ENCODE assay signal across 10 mouse cellular contexts in the genomic region with DNA sequence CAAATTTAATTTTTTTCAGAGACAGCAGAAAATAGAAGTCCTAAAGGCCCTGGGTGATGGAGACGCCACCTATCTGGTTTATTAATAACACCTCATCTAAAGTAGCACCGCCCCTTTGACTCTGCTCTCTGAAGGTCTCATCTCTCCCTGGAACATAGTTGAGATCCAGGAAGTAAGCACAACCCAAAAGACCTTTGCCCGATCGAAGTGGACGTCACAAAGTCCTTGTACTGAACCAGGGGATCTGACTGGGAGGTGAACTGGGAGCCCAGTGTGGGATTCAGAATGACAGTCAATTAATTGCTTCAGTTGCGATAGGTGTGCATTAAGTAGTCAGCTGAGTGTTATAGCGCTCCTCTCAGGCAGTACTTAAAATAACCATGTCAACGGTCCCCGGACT. TPM values are rescaled to one million over a fixed set of nuclear protein-coding genes. Genes with fewer than 3 reads are reported as not detected.
DNase-seq lines count a peak whose midpoint lies in the region; ATAC-seq lines count a peak whose summit lies in the region.
"Had no signal": no experiment of that assay in that cellular context is flagged by ENCODE, and none has a peak within 500 bp of the region (broad histone marks: within the 10 kb centered on the region; RNA-seq: fewer than 3 reads in every experiment).

No protein-coding gene starts in this region.

- no peak overlapping the region for H3K4me2 ChIP-seq in forebrain, embryonic 16.5 days (ENCODE audit: low read length)
- H3K4me2 ChIP-seq in midbrain, embryonic 16.5 days (ENCODE audit: low read length), result no peak overlapping the region
- peak overlapping the region; percentile 85 for H3K4me2 ChIP-seq in limb, embryonic 12.5 days
- peak overlapping the region; percentile 52 for H3K4me2 ChIP-seq in stomach, embryonic 14.5 days (replicated peaks; ENCODE audit: low read depth, low read length)

- no peak overlapping the region for H3K27ac ChIP-seq in forebrain, embryonic 10.5 days
- H3K27ac ChIP-seq in forebrain, embryonic 16.5 days (ENCODE audit: low read length), result no peak overlapping the region
- H3K27ac ChIP-seq in midbrain, embryonic 10.5 days (replicated peaks), result no peak overlapping the region
- H3K27ac ChIP-seq in midbrain, embryonic 16.5 days (ENCODE audit: low read length), result no peak overlapping the region
- H3K27ac ChIP-seq in limb, embryonic 12.5 days, result no peak overlapping the region
- H3K27ac ChIP-seq in stomach, embryonic 14.5 days (ENCODE audit: low read length), result no peak overlapping the region

- no peak for DNase-seq in forebrain, embryonic 10.5 days (ENCODE audit: extremely low spot score, low spot score)
- DNase-seq in midbrain, embryonic 10.5 days (ENCODE audit: low spot score), result no peak
- no peak for DNase-seq in thymus, postnatal 14 days
- DNase-seq: cerebellum, adult 11-12 months; gastrocnemius, postnatal 36 days had no signal

- H3K4me3 ChIP-seq in forebrain, embryonic 10.5 days, result peak overlapping the region; percentile 97; the same call in 1 of the 2 replicates
- H3K4me3 ChIP-seq in forebrain, embryonic 16.5 days (replicated peaks; ENCODE audit: low read length), result no peak overlapping the region
- peak overlapping the region; percentile 96 for H3K4me3 ChIP-seq in midbrain, embryonic 10.5 days
- H3K4me3 ChIP-seq in midbrain, embryonic 16.5 days (ENCODE audit: low read depth, low read length), result no peak overlapping the region
- peak overlapping the region; percentile 90 for H3K4me3 ChIP-seq in limb, embryonic 12.5 days (replicated peaks)
- peak overlapping the region; percentile 99 for H3K4me3 ChIP-seq in stomach, embryonic 14.5 days (ENCODE audit: low read depth, low read length)

- H3K36me3 ChIP-seq in forebrain, embryonic 10.5 days (replicated peaks), result peaks cover 47% of the 10 kb centered on the region
- peaks cover 4% of the 10 kb centered on the region; the same call in 1 of the 2 replicates for H3K36me3 ChIP-seq in forebrain, embryonic 16.5 days (ENCODE audit: control insufficient read depth, insufficient read depth)
- H3K36me3 ChIP-seq in midbrain, embryonic 10.5 days, result peaks cover 47% of the 10 kb centered on the region
- H3K36me3 ChIP-seq in midbrain, embryonic 16.5 days (ENCODE audit: control insufficient read depth, insufficient read depth, low read length), result no peaks in the 10 kb centered on the region
- H3K36me3 ChIP-seq in limb, embryonic 12.5 days, result peaks cover 40% of the 10 kb centered on the region
- H3K36me3 ChIP-seq in stomach, embryonic 14.5 days (ENCODE audit: control insufficient read depth, insufficient read depth, low read length), result peaks cover 21% of the 10 kb centered on the region; the same call in 1 of the 2 replicates

- peaks cover 37% of the 10 kb centered on the region for H3K4me1 ChIP-seq in forebrain, embryonic 10.5 days
- H3K4me1 ChIP-seq in forebrain, embryonic 16.5 days (replicated peaks; ENCODE audit: control insufficient read depth, insufficient read depth, low read length), result peaks cover 16% of the 10 kb centered on the region
- peaks cover 29% of the 10 kb centered on the region for H3K4me1 ChIP-seq in midbrain, embryonic 10.5 days
- H3K4me1 ChIP-seq in midbrain, embryonic 16.5 days (ENCODE audit: control insufficient read depth, insufficient read depth, low read length), result peaks cover 19% of the 10 kb centered on the region
- peaks cover 22% of the 10 kb centered on the region for H3K4me1 ChIP-seq in limb, embryonic 12.5 days (replicated peaks)
- H3K4me1 ChIP-seq in stomach, embryonic 14.5 days (ENCODE audit: control insufficient read depth, insufficient read depth, low read length), result peaks cover 15% of the 10 kb centered on the region; the same call in 1 of the 2 replicates

- H3K9me3 ChIP-seq in forebrain, embryonic 10.5 days, result no peaks in the 10 kb centered on the region
- H3K9me3 ChIP-seq in forebrain, embryonic 16.5 days (ENCODE audit: control insufficient read depth, low read length), result no peaks in the 10 kb centered on the region
- no peaks in the 10 kb centered on the region for H3K9me3 ChIP-seq in midbrain, embryonic 10.5 days (replicated peaks)
- H3K9me3 ChIP-seq in midbrain, embryonic 16.5 days (replicated peaks; ENCODE audit: control insufficient read depth, low read length, poor library complexity, severe bottlenecking), result no peaks in the 10 kb centered on the region
- H3K9me3 ChIP-seq in limb, embryonic 12.5 days, result no peaks in the 10 kb centered on the region
- H3K9me3 ChIP-seq in stomach, embryonic 14.5 days (ENCODE audit: control insufficient read depth, low read depth, low read length), result no peaks in the 10 kb centered on the region

- no peak for ATAC-seq in forebrain, embryonic 16.5 days
- no peak for ATAC-seq in midbrain, embryonic 16.5 days
- no peak for ATAC-seq in limb, embryonic 12.5 days (ENCODE audit: insufficient number of reproducible peaks, insufficient read depth, low FRiP score, low TSS enrichment, low read depth)
- no peak for ATAC-seq in stomach, embryonic 14.5 days (ENCODE audit: insufficient number of reproducible peaks, insufficient read depth, low FRiP score, low read depth)
- no peak for ATAC-seq in megakaryocyte progenitor cell, adult 5-6 weeks (replicated peaks; ENCODE audit: poor library complexity)

- no peaks in the 10 kb centered on the region for H3K27me3 ChIP-seq in forebrain, embryonic 10.5 days (ENCODE audit: poor library complexity, severe bottlenecking)
- H3K27me3 ChIP-seq in forebrain, embryonic 16.5 days (replicated peaks; ENCODE audit: control insufficient read depth, insufficient read depth, low read length), result no peaks in the 10 kb centered on the region
- H3K27me3 ChIP-seq in midbrain, embryonic 10.5 days (ENCODE audit: low read depth, poor library complexity, severe bottlenecking), result no peaks in the 10 kb centered on the region
- H3K27me3 ChIP-seq in midbrain, embryonic 16.5 days (ENCODE audit: control insufficient read depth, insufficient read depth, low read depth, low read length), result no peaks in the 10 kb centered on the region
- no peaks in the 10 kb centered on the region for H3K27me3 ChIP-seq in limb, embryonic 12.5 days
- H3K27me3 ChIP-seq in stomach, embryonic 14.5 days (ENCODE audit: control insufficient read depth, insufficient read depth, low read length), result no peaks in the 10 kb centered on the region

- H3K9ac ChIP-seq in forebrain, embryonic 16.5 days (replicated peaks; ENCODE audit: low read depth, low read length), result no peak overlapping the region
- H3K9ac ChIP-seq in midbrain, embryonic 16.5 days (ENCODE audit: low read depth, low read length), result no peak overlapping the region
- no peak overlapping the region for H3K9ac ChIP-seq in limb, embryonic 12.5 days (replicated peaks)
- H3K9ac ChIP-seq in stomach, embryonic 14.5 days (replicated peaks; ENCODE audit: low read depth, low read length), result no peak overlapping the region

- WGBS in forebrain, embryonic 10.5 days, result 90% methylated on average over 9 of the region's 9 CpGs
- 86% methylated on average over 9 of the region's 9 CpGs for WGBS in forebrain, embryonic 16.5 days
- 91% methylated on average over 9 of the region's 9 CpGs for WGBS in midbrain, embryonic 10.5 days
- 89% methylated on average over 9 of the region's 9 CpGs for WGBS in midbrain, embryonic 16.5 days
- 89% methylated on average over 9 of the region's 9 CpGs for whole genome bisulfite sequencing in limb, embryonic 12.5 days
- WGBS in stomach, embryonic 14.5 days, result 85% methylated on average over 9 of the region's 9 CpGs

RNA-seq across cellular contexts. Expression of a gene that starts 1.6 kb away (rescaled TPM):
- polyA plus RNA-seq in forebrain, embryonic 10.5 days (2016; fragmentation: Nextera tagmentation; extraction: Ambion mirVana), result 200 and 201 TPM in 2 replicates
- polyA plus RNA-seq in forebrain, embryonic 16.5 days (2015; fragmentation: Nextera tagmentation; extraction: Ambion mirVana), result 124 and 142 TPM in 2 replicates
- 191 and 203 TPM in 2 replicates for polyA plus RNA-seq in midbrain, embryonic 10.5 days (2016; fragmentation: Nextera tagmentation; extraction: Ambion mirVana)
- polyA plus RNA-seq in midbrain, embryonic 16.5 days (2015; fragmentation: Nextera tagmentation; extraction: Ambion mirVana), result 123 and 133 TPM in 2 replicates
- polyA plus RNA-seq in limb, embryonic 12.5 days (2016; fragmentation: Nextera tagmentation; extraction: Ambion mirVana), result 288 and 297 TPM in 2 replicates
- polyA plus RNA-seq in stomach, embryonic 14.5 days (2014; fragmentation: Nextera tagmentation; extraction: Ambion mirVana), result 387 and 412 TPM in 2 replicates
- total RNA-seq in megakaryocyte progenitor cell, adult 5-6 weeks (2015), result 98.7 and 103 TPM in 2 replicates
- total RNA-seq in megakaryocyte progenitor cell, adult 5-6 weeks (2017), result 150 and 171 TPM in 2 replicates

RNA-seq across cellular contexts. Expression of a gene that starts 48.1 kb away (rescaled TPM):
- 0.19 and 0.37 TPM in 2 replicates for polyA plus RNA-seq in forebrain, embryonic 10.5 days (2016; fragmentation: Nextera tagmentation; extraction: Ambion mirVana)
- polyA plus RNA-seq in forebrain, embryonic 16.5 days (2015; fragmentation: Nextera tagmentation; extraction: Ambion mirVana), result 0.36 and 1.0 TPM in 2 replicates
- polyA plus RNA-seq in midbrain, embryonic 10.5 days (2016; fragmentation: Nextera tagmentation; extraction: Ambion mirVana), result 0.05 and 0.14 TPM in 2 replicates
- 0.80 and 0.87 TPM in 2 replicates for polyA plus RNA-seq in midbrain, embryonic 16.5 days (2015; fragmentation: Nextera tagmentation; extraction: Ambion mirVana)
- polyA plus RNA-seq in limb, embryonic 12.5 days (2016; fragmentation: Nextera tagmentation; extraction: Ambion mirVana), result 0.64 and 0.65 TPM in 2 replicates
- polyA plus RNA-seq in stomach, embryonic 14.5 days (2014; fragmentation: Nextera tagmentation; extraction: Ambion mirVana), result 1.3 and 2.0 TPM in 2 replicates
- not detected in 2 replicates for total RNA-seq in megakaryocyte progenitor cell, adult 5-6 weeks (2015)
- total RNA-seq in megakaryocyte progenitor cell, adult 5-6 weeks (2017), result not detected in 2 replicates
- total RNA-seq: gastrocnemius, postnatal 36 days had no signal

RNA-seq across cellular contexts. Expression of a gene that starts 59.2 kb away (rescaled TPM):
- 14.2 and 14.3 TPM in 2 replicates for polyA plus RNA-seq in forebrain, embryonic 10.5 days (2016; fragmentation: Nextera tagmentation; extraction: Ambion mirVana)
- polyA plus RNA-seq in forebrain, embryonic 16.5 days (2015; fragmentation: Nextera tagmentation; extraction: Ambion mirVana), result 16.6 and 17.7 TPM in 2 replicates
- 15.0 and 15.2 TPM in 2 replicates for polyA plus RNA-seq in midbrain, embryonic 10.5 days (2016; fragmentation: Nextera tagmentation; extraction: Ambion mirVana)
- 21.5 and 22.8 TPM in 2 replicates for polyA plus RNA-seq in midbrain, embryonic 16.5 days (2015; fragmentation: Nextera tagmentation; extraction: Ambion mirVana)
- polyA plus RNA-seq in limb, embryonic 12.5 days (2016; fragmentation: Nextera tagmentation; extraction: Ambion mirVana), result 10.5 and 11.1 TPM in 2 replicates
- 9.0 TPM in 2 replicates for polyA plus RNA-seq in stomach, embryonic 14.5 days (2014; fragmentation: Nextera tagmentation; extraction: Ambion mirVana)
- total RNA-seq in megakaryocyte progenitor cell, adult 5-6 weeks (2015), result 13.4 and 15.3 TPM in 2 replicates
- 22.7 and 25.9 TPM in 2 replicates for total RNA-seq in megakaryocyte progenitor cell, adult 5-6 weeks (2017)

Comparison
In these comparisons a context has a peak if more than half of its experiments do, and no peak if none do; other contexts are left out.
1. H3K4me3 ChIP-seq: peak in forebrain, embryonic 10.5 days (single experiment), midbrain, embryonic 10.5 days (single experiment), limb, embryonic 12.5 days (single experiment) and stomach, embryonic 14.5 days (single experiment); none in forebrain, embryonic 16.5 days (single experiment) and midbrain, embryonic 16.5 days (single experiment).
2. H3K4me2 ChIP-seq: peak in limb, embryonic 12.5 days (single experiment) and stomach, embryonic 14.5 days (single experiment); none in forebrain, embryonic 16.5 days (single experiment) and midbrain, embryonic 16.5 days (single experiment).